Mouse (Mus musculus) midbrain, embryonic 13.5 days (tissue): ENCODE data around the gene Msmb. TPM values are rescaled to one million over a fixed set of nuclear protein-coding genes. Genes with fewer than 3 reads are reported as not detected.
"Not testable (repeated sequence)": the region's sequence is repeated elsewhere in the genome, so short reads cannot be mapped to it uniquely, and the experiment has no call there.

Source experiments
- ATAC-seq: fragments of 200-750 bp; cut with Nextera tagmentation; 2 replicates; pipeline ENCODE4 v1.8.0; 2017; ENCODE audit warnings: mild to moderate bottlenecking, moderate TSS enrichment, moderate library complexity
- H3K27ac ChIP-seq: fragments of 300-500 bp; sonication (generic); 2 replicates; pipeline ENCODE4 v1.5.1; 2015; ENCODE audit warnings: inconsistent platforms, mild to moderate bottlenecking, moderate library complexity
- H3K27me3 ChIP-seq: fragments of 300-500 bp; sonication (generic); 2 replicates; pipeline ENCODE4 v1.6.1; 2015; ENCODE audit warnings: mild to moderate bottlenecking, inconsistent platforms
- H3K36me3 ChIP-seq: fragments of 300-500 bp; sonication (generic); 2 replicates; pipeline ENCODE4 v1.6.1; 2015; ENCODE audit warnings: mild to moderate bottlenecking, inconsistent platforms
- H3K4me1 ChIP-seq: fragments of 300-500 bp; sonication (generic); replicated peaks from 2 replicates; pipeline ENCODE4 v1.6.1; 2015; ENCODE audit warnings: inconsistent platforms
- H3K4me2 ChIP-seq: fragments of 300-500 bp; sonication (generic); replicated peaks from 2 replicates; pipeline ENCODE4 v1.6.1; 2015; ENCODE audit warnings: moderate library complexity, mild to moderate bottlenecking, inconsistent platforms
- H3K4me3 ChIP-seq: fragments of 300-500 bp; sonication (generic); replicated peaks from 2 replicates; pipeline ENCODE4 v1.5.1; 2015; ENCODE audit warnings: mild to moderate bottlenecking, inconsistent platforms
- H3K9ac ChIP-seq: fragments of 300-500 bp; sonication (generic); replicated peaks from 2 replicates; pipeline ENCODE4 v1.6.1; 2015; ENCODE audit warnings: mild to moderate bottlenecking, inconsistent platforms
- H3K9me3 ChIP-seq: fragments of 300-500 bp; sonication (generic); 2 replicates; pipeline ENCODE4 v1.6.1; 2016; ENCODE audit warnings: mild to moderate bottlenecking, inconsistent platforms
- WGBS: fragments of 180-500 bp; shearing (Covaris S2); methylation state at CpG from one replicate; pipeline ENCODE4 v1.1.7; 2015; 5-methylcytosine and 5-hydroxymethylcytosine counted together
- polyA plus RNA-seq: library from polyadenylated mRNA; unstranded; fragments of >200 nt; fragmentation: Nextera tagmentation; extraction: Ambion mirVana; gene quantifications from 2 replicates; pipeline ENCODE4 v1.2.1, GENCODE M21; 2015

Gene Msmb
- polyA plus RNA-seq, 1 experiment from 2014 or later, result not detected

GRCm38 (mm10) chr14:32121920-32122315 is 19.9 kb upstream of the Msmb start:
- no peak overlapping the region for H3K27ac ChIP-seq
- no peak overlapping the region for H3K4me2 ChIP-seq
- H3K36me3 ChIP-seq, result no peaks in the 10 kb centered on the region
- no peak for ATAC-seq
- no peaks in the 10 kb centered on the region for H3K27me3 ChIP-seq
- H3K9me3 ChIP-seq, result no peaks in the 10 kb centered on the region
- 50% methylated on average over 2 of the region's 2 CpGs for WGBS
- H3K9ac ChIP-seq, result no peak overlapping the region
- H3K4me3 ChIP-seq, result no peak overlapping the region
- H3K4me1 ChIP-seq, result no peaks in the 10 kb centered on the region

DNA sequence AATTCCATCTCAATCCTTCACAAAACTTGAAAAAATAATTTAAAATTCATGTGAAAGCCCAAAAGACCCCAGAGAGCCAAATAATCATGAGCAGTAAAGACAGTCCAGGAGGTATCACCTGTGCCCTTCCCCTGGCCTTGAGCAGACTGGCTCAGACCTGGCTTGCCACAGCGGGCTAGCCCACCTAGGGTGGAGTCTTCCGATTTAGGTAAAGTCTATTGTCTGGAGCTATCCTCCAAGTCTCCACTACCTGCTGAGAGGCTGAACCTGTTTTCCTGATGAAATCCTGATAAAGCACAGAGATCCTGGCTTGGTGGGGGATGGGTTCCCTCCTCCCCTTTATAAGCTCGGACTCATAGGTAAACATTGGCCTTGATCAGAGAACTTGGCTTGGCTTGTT is 17.6 kb upstream of the Msmb start:
- Histone ChIP-seq H3K9ac (no peak overlapping the region), H3K9me3 (no peaks in the 10 kb centered on the region), H3K36me3 (no peaks in the 10 kb centered on the region), H3K4me3 (no peak overlapping the region), H3K4me1 (no peaks in the 10 kb centered on the region), H3K27ac (no peak overlapping the region), H3K4me2 (no peak overlapping the region), H3K27me3 (no peaks in the 10 kb centered on the region)
- ATAC-seq, result no peak
- WGBS, result 71% methylated on average over 3 of the region's 3 CpGs

DNA sequence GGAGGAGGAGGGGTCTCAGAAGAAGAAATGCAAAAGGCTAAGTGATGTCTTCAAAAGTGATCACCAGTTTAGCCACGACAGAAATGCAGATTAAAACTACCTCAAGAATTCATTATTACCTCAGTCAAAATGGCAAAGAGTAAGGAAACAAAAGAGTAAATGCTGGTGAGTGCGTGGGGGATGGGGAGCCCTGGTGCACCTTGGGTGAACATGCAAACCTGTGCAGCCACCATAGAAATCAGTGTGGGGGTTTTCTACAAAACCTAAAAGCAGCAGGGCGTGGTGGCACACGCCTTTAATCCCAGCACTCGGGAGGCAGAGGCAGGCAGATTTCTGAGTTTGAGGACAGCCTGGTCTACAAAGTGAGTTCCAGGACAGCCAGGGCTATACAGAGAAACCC is 16.6 kb upstream of the Msmb start:
- H3K27ac ChIP-seq, H3K4me1 ChIP-seq, H3K9me3 ChIP-seq, H3K36me3 ChIP-seq, H3K9ac ChIP-seq, H3K4me2 ChIP-seq, H3K27me3 ChIP-seq, ATAC-seq, H3K4me3 ChIP-seq: not testable (repeated sequence)
- 86% methylated on average over 5 of the region's 5 CpGs for WGBS

DNA sequence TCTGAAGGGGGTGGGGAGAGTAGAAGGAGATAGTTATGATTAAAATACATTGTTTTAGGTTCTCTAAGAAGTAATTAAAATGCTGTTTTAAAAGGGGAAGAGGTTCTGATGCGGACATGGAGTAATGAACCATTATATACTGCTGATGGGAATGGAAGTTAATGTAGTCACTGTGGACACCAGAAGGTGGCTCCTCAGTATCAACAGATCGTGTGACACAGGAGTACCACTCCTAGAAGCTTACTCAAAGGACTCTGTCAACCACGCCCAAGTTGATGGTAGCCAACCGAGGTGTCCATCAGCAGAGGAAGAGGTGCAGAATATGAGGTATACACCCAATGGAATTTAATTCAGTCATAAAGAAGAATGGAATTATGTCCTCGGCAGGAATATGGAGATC is 13.4 kb upstream of the Msmb start:
- ATAC-seq, result no peak
- H3K27ac ChIP-seq, result no peak overlapping the region
- no peaks in the 10 kb centered on the region for H3K9me3 ChIP-seq
- no peak overlapping the region for H3K9ac ChIP-seq
- no peaks in the 10 kb centered on the region for H3K4me1 ChIP-seq
- H3K36me3 ChIP-seq, result no peaks in the 10 kb centered on the region
- H3K27me3 ChIP-seq, result no peaks in the 10 kb centered on the region
- H3K4me3 ChIP-seq, result no peak overlapping the region
- no peak overlapping the region for H3K4me2 ChIP-seq
- WGBS, result 83% methylated on average over 5 of the region's 5 CpGs

GRCm38 (mm10) chr14:32131836-32132235 is 10.0 kb upstream of the Msmb start:
- H3K27ac ChIP-seq, result no peak overlapping the region
- H3K9me3 ChIP-seq, result no peaks in the 10 kb centered on the region
- 86% methylated on average over 4 of the region's 4 CpGs for WGBS
- H3K4me3 ChIP-seq, result no peak overlapping the region
- no peak overlapping the region for H3K9ac ChIP-seq
- no peaks in the 10 kb centered on the region for H3K4me1 ChIP-seq
- no peak for ATAC-seq
- no peaks in the 10 kb centered on the region for H3K27me3 ChIP-seq
- no peak overlapping the region for H3K4me2 ChIP-seq
- no peaks in the 10 kb centered on the region for H3K36me3 ChIP-seq

DNA sequence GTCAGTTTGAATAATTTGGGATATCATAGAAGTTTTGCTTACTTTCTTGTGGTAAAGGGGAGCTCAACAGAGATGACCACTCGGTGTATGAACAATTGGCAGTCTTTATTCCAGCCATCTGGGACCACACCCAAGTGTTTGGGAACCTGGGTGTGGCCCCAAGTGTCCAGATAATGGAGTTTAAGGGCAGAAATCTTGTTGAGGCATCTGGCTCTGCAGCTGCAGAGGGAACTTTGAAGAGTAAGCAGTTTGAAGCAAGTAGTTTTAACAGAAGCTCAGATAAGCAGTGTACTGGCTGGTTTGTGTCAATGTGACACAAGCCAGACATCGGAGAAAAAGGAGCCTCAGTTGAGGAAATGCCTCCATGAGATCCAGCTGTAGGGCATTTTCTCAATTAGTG is 7.5 kb upstream of the Msmb start:
- Histone ChIP-seq H3K27ac (no peak overlapping the region), H3K36me3 (no peaks in the 10 kb centered on the region), H3K9me3 (no peaks in the 10 kb centered on the region), H3K27me3 (no peaks in the 10 kb centered on the region), H3K4me2 (no peak overlapping the region), H3K4me3 (no peak overlapping the region), H3K4me1 (no peaks in the 10 kb centered on the region), H3K9ac (no peak overlapping the region)
- ATAC-seq, result no peak
- 85% methylated on average over 2 of the region's 2 CpGs for WGBS

DNA sequence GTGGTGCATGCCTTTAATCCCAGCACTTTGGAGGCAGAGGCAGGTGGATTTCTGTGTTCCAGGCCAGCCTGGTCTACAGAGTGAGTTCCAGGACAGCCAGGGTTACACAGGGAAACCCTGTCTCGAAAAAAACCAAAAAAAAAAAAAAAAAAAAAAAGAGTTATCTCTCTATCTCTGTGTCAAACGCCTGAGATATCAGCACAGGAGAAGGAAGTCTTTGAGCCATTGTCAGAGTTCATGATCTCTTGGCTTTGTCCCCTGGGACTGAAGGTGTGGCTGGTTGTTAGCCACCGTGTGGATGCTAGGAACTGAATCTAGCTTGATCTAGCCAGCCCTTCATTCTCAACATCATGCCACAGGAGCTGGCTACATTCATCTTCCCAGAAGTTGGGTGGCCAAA is 5.4 kb upstream of the Msmb start:
- not testable (repeated sequence) for H3K27ac ChIP-seq, H3K36me3 ChIP-seq, H3K27me3 ChIP-seq, H3K9ac ChIP-seq, H3K4me1 ChIP-seq, H3K4me3 ChIP-seq, H3K4me2 ChIP-seq, H3K9me3 ChIP-seq, ATAC-seq
- WGBS, result 74% methylated on average over 3 of the region's 3 CpGs

DNA sequence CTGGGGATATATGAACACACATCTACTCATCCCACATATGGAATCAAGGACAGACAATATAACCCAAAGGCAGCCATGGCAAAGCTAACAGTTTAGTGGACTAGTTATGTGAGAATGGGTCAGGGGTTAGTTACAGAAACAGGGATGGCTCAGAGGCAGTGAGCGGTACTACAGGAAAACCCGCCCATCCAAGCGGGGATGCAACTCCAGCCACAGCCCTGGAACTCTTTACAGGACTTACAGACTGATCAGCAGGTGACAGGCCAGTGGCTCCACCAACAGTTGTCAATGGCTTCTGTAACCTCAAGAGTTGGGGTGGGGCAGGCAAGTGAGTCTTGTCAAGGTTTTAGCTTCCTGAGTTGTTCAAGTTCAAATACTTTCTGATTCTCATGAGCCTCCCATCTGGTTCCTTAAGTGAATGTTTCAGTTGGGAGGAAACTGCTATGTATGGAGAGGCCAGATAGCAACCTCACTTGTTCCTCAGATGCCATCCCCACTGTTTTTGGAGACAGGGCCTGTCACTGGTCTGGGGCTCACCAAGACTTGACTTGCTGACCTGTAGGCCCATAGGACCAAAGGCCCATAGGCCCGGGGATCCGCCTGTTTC is 1.4 kb upstream of the Msmb start:
- Histone ChIP-seq H3K4me1 (no peaks in the 10 kb centered on the region), H3K27me3 (no peaks in the 10 kb centered on the region), H3K36me3 (no peaks in the 10 kb centered on the region), H3K4me3 (no peak overlapping the region), H3K9ac (no peak overlapping the region), H3K27ac (no peak overlapping the region), H3K9me3 (no peaks in the 10 kb centered on the region), H3K4me2 (no peak overlapping the region)
- no peak for ATAC-seq
- WGBS, result 85% methylated on average over 5 of the region's 5 CpGs

- no peaks in the 10 kb centered on the region for H3K4me1 ChIP-seq
- peaks cover 11% of the 10 kb centered on the region; the same call in 1 of the 2 replicates for H3K9me3 ChIP-seq
- no peaks in the 10 kb centered on the region for H3K36me3 ChIP-seq
- H3K9ac ChIP-seq, result no peak overlapping the region
- no peaks in the 10 kb centered on the region for H3K27me3 ChIP-seq
- no peak overlapping the region for H3K4me2 ChIP-seq
- no peak for ATAC-seq
- H3K27ac ChIP-seq, result no peak overlapping the region
- no peak overlapping the region for H3K4me3 ChIP-seq
These were observed 2.9 kb downstream of the Msmb start for GRCm38 (mm10) chr14:32144734-32145133.

- Histone ChIP-seq H3K4me3 (no peak overlapping the region), H3K9me3 (peaks cover 11% of the 10 kb centered on the region; the same call in 1 of the 2 replicates), H3K36me3 (no peaks in the 10 kb centered on the region), H3K4me2 (no peak overlapping the region), H3K27me3 (no peaks in the 10 kb centered on the region), H3K4me1 (no peaks in the 10 kb centered on the region), H3K9ac (no peak overlapping the region), H3K27ac (no peak overlapping the region)
- WGBS, result 79% methylated on average over 4 of the region's 4 CpGs
- ATAC-seq, result no peak
These were observed 3.6 kb downstream of the Msmb start for GRCm38 (mm10) chr14:32145401-32145800.

DNA sequence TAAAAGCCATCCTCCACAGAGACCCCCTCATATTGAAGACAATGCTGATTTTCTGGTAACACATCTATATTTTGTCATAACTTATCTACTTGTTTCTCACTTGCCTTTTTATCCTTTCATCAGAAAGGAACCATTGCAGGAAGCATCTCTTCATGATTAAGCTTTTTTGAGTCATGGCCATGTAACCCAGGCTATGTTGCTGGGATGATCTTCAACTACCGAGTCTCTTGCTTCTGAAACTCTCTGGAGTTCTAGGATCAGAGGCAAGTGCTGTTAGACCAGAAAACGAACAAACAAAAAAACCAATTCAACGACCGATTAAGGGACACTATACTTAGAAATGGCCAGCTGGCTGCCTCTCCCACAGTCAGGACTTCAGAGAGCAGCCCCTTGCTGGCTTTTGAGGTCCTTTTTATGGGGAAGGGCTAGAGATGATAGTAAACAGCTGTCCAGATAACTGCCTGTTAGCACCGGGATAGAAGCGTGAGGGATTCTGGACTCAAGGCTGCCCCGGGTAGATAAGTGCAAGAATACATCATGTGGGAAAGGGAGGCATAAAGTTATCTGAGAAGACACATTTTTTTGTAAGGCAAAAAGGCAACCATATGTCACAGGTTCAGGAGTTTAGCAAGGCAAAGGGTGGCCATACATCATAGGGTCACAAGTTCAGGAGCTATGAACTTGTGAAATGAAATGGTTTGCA is 4.1 kb downstream of the Msmb start:
- 88% methylated on average over 7 of the region's 7 CpGs for WGBS
- H3K27me3 ChIP-seq, result no peaks in the 10 kb centered on the region
- ATAC-seq, result no peak
- H3K4me1 ChIP-seq, result no peaks in the 10 kb centered on the region
- no peaks in the 10 kb centered on the region for H3K36me3 ChIP-seq
- H3K9me3 ChIP-seq, result peaks cover 11% of the 10 kb centered on the region; the same call in 1 of the 2 replicates
- no peak overlapping the region for H3K4me2 ChIP-seq
- no peak overlapping the region for H3K4me3 ChIP-seq
- no peak overlapping the region for H3K27ac ChIP-seq
- H3K9ac ChIP-seq, result no peak overlapping the region

DNA sequence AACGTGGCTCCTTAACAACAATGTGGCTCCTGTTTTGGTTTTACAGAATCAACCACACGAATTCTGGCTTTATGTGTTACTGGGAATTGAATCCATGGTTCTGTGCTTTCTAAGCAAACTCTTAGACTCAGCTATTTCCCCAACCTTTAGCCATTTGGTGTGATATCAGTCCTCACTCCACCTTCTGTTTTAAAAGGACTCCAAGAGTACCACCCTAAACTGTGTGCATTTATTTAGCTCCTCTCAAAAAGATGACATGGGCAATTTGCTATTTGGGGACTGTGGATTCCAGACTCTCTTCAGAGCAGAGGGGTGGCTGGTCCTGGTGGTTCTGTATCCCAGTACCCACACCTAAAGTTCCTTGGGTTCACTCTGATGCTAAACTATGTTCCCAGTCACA is 4.8 kb downstream of the Msmb start:
- H3K9me3 ChIP-seq, result peaks cover 11% of the 10 kb centered on the region; the same call in 1 of the 2 replicates
- no peaks in the 10 kb centered on the region for H3K36me3 ChIP-seq
- H3K4me3 ChIP-seq, result no peak overlapping the region
- ATAC-seq, result no peak
- no peaks in the 10 kb centered on the region for H3K27me3 ChIP-seq
- 72% methylated on average over 2 of the region's 2 CpGs for WGBS
- H3K4me1 ChIP-seq, result no peaks in the 10 kb centered on the region
- H3K27ac ChIP-seq, result no peak overlapping the region
- no peak overlapping the region for H3K4me2 ChIP-seq
- H3K9ac ChIP-seq, result no peak overlapping the region

DNA sequence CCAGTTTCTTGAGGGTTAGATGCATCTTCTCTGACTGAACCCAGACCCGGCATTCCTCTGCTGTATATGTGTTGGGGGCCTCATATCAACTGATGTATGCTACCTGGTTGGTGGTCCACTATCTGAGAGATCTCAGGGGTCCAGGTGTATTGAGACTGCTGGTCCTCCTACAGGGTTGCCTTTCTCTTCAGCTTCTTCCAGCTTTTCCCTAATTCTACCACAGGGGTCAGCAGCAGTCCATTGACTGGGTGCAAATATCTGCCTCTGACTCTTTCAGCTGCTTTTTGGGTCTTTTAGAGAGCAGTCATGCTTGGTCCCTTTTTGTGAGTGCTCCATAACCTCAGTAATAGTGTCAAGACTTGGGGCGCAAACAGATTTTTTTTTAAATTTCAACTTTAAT is 9.0 kb downstream of the Msmb start:
- H3K4me1 ChIP-seq, result no peaks in the 10 kb centered on the region
- H3K4me3 ChIP-seq, result no peak overlapping the region
- no peak overlapping the region for H3K9ac ChIP-seq
- 93% methylated on average over 2 of the region's 2 CpGs for WGBS
- no peaks in the 10 kb centered on the region for H3K36me3 ChIP-seq
- H3K9me3 ChIP-seq, result peaks cover 11% of the 10 kb centered on the region; the same call in 1 of the 2 replicates
- H3K27ac ChIP-seq, result no peak overlapping the region
- H3K27me3 ChIP-seq, result no peaks in the 10 kb centered on the region
- ATAC-seq, result no peak
- no peak overlapping the region for H3K4me2 ChIP-seq
